Mouse (Mus musculus) kidney, embryonic 14.5 days (tissue): ENCODE results near the gene Thap11. TPM values are rescaled to one million over a fixed set of nuclear protein-coding genes. Genes with fewer than 3 reads are reported as not detected.
A peak's percentile ranks its signal among the peaks of the same experiment; 100 is the strongest.

Experiments used
- ATAC-seq: fragments of 200-750 bp; cut with Nextera tagmentation; 2 replicates; pipeline ENCODE4 v1.8.0; 2017; ENCODE audit warnings: moderate number of reproducible peaks, mild to moderate bottlenecking, moderate TSS enrichment, moderate library complexity; ENCODE audit not compliant: low FRiP score, low TSS enrichment
- H3K27ac ChIP-seq: fragments of 300-500 bp; sonication (generic); 2 replicates; pipeline ENCODE4 v1.5.1; 2014; ENCODE audit warnings: low read depth, mild to moderate bottlenecking, low read length, moderate library complexity, mixed read lengths
- H3K27me3 ChIP-seq: fragments of 300-500 bp; sonication (generic); 2 replicates; pipeline ENCODE4 v1.6.1; 2014; ENCODE audit warnings: mild to moderate bottlenecking, low read length; ENCODE audit not compliant: control insufficient read depth, insufficient read depth
- H3K36me3 ChIP-seq: fragments of 300-500 bp; sonication (generic); 2 replicates; pipeline ENCODE4 v1.6.1; 2014; ENCODE audit warnings: low read length, mixed read lengths; ENCODE audit not compliant: control insufficient read depth, insufficient read depth
- H3K4me1 ChIP-seq: fragments of 300-500 bp; sonication (generic); 2 replicates; pipeline ENCODE4 v1.6.1; 2014; ENCODE audit warnings: low read length, mixed read lengths; ENCODE audit not compliant: control insufficient read depth, insufficient read depth
- H3K4me2 ChIP-seq: fragments of 300-500 bp; sonication (generic); replicated peaks from 2 replicates; pipeline ENCODE4 v1.6.1; 2014; ENCODE audit warnings: low read depth, mild to moderate bottlenecking, low read length
- H3K4me3 ChIP-seq: fragments of 300-500 bp; sonication (generic); 2 replicates; pipeline ENCODE4 v1.5.1; 2014; ENCODE audit warnings: mild to moderate bottlenecking, low read length
- H3K9ac ChIP-seq: fragments of 300-500 bp; sonication (generic); 2 replicates; pipeline ENCODE4 v1.6.1; 2014; ENCODE audit warnings: low read depth, mild to moderate bottlenecking, low read length, moderate library complexity
- H3K9me3 ChIP-seq: fragments of 300-500 bp; sonication (generic); 2 replicates; pipeline ENCODE4 v1.6.1; 2016; ENCODE audit warnings: low read length; ENCODE audit not compliant: control insufficient read depth
- WGBS: fragments of 180-500 bp; shearing (Covaris S2); extraction: QIAGEN DNeasy Blood & Tissue Kit; methylation state at CpG from one replicate; pipeline ENCODE4 v1.1.7; 2014; 5-methylcytosine and 5-hydroxymethylcytosine counted together
- polyA plus RNA-seq: library from polyadenylated mRNA; unstranded; fragments of >200 nt; fragmentation: Nextera tagmentation; extraction: Ambion mirVana; gene quantifications from 2 replicates; pipeline ENCODE4 v1.2.1, GENCODE M21; 2014

The Thap11 gene
- polyA plus RNA-seq, 1 experiment from 2014 or later = 65.0 TPM

- H3K9me3 ChIP-seq = no peaks in the 10 kb centered on the region
- peak within 1 kb of the TSS; percentile 75 for H3K4me3 ChIP-seq
- H3K9ac ChIP-seq = peak within 1 kb of the TSS; percentile 74
- H3K36me3 ChIP-seq = peaks cover 52% of the 10 kb centered on the region
- H3K27ac ChIP-seq = peak within 1 kb of the TSS; percentile 47; the same call in 1 of the 2 replicates
- under 1% methylated on average over 45 of the region's 45 CpGs for WGBS
- H3K4me2 ChIP-seq = peak within 1 kb of the TSS; percentile 79
- H3K27me3 ChIP-seq = no peaks in the 10 kb centered on the region
- peak; percentile 92 for ATAC-seq
- H3K4me1 ChIP-seq = peaks cover 9% of the 10 kb centered on the region; the same call in 1 of the 2 replicates
Measured at GRCm38 (mm10) chr8:105880754-105881520, 26.0 kb downstream of the Thap11 start, which contains the start of gene Edc4. Edc4 (plus strand) TSS chr8:105880881.

GRCm38 (mm10) chr8:105889756-105890465 lies 35.0 kb downstream of the Thap11 start:
- Histone ChIP-seq H3K9me3 (no peaks in the 10 kb centered on the region), H3K4me3 (no peak overlapping the region), H3K27me3 (no peaks in the 10 kb centered on the region), H3K4me1 (no peaks in the 10 kb centered on the region), H3K36me3 (peaks cover 77% of the 10 kb centered on the region), H3K9ac (no peak overlapping the region), H3K4me2 (no peak overlapping the region), H3K27ac (no peak overlapping the region)
- ATAC-seq = no peak
- 94% methylated on average over 12 of the region's 12 CpGs for WGBS

DNA sequence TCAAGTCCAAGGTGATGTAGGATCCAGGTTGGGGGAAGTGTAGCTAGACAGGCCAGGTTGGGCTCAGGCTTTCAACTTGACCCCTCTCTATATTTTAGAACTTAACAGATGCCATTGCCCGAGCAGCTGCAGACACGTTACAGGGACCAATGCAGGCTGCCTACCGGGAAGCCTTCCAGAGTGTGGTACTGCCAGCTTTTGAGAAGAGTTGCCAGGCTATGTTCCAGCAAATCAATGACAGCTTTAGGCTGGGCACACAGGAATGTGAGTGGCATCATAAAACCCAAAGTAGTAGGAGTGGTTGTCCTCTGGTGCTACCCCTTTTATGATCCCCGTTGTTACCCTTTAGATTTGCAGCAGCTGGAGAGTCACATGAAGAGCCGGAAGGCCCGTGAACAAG lies 35.9 kb downstream of the Thap11 start:
- no peak overlapping the region for H3K4me2 ChIP-seq

GRCm38 (mm10) chr8:105892432-105892831 lies 37.5 kb downstream of the Thap11 start:
- H3K4me3 ChIP-seq = no peak overlapping the region
- no peak overlapping the region for H3K9ac ChIP-seq
- no peak overlapping the region for H3K27ac ChIP-seq
- H3K4me2 ChIP-seq = no peak overlapping the region
- H3K4me1 ChIP-seq = no peaks in the 10 kb centered on the region
- no peaks in the 10 kb centered on the region for H3K27me3 ChIP-seq
- 87% methylated on average over 6 of the region's 6 CpGs for WGBS
- H3K36me3 ChIP-seq = peaks cover 52% of the 10 kb centered on the region
- no peaks in the 10 kb centered on the region for H3K9me3 ChIP-seq
- ATAC-seq = no peak

More for the DNA sequence above, 35.9 kb downstream of the Thap11 start:
- Histone ChIP-seq H3K9me3 (no peaks in the 10 kb centered on the region), H3K27me3 (no peaks in the 10 kb centered on the region), H3K27ac (no peak overlapping the region), H3K4me3 (no peak overlapping the region), H3K4me1 (no peaks in the 10 kb centered on the region), H3K9ac (no peak overlapping the region), H3K36me3 (peaks cover 68% of the 10 kb centered on the region)
- ATAC-seq = no peak
- WGBS = 77% methylated on average over 6 of the region's 6 CpGs

DNA sequence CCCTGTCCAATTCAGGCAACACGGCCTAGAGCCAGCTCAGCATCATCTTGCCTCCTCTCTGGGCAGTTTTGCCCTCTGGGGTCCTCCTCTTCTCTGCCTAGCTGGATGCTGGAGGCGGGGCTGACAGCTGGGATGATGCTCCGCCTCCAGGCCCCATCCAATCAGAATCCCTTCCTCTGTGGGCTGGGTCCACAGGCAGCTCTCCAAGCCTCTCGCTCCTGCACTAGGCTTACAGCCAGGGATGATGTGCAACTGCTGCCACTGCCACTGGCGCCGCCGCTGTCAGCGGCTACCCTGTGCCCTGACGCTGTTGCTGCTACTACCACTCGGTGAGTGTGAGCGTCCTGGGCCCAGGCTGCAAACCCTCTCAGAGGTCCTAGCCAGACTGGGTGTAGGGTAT lies 38.4 kb downstream of the Thap11 start, which contains the start of gene Nrn1l:
Nrn1l (plus strand) TSS at position 229 of the 400 bp plus-strand sequence.
- no peaks in the 10 kb centered on the region for H3K4me1 ChIP-seq
- H3K4me2 ChIP-seq = no peak within 1 kb of the TSS
- ATAC-seq = peak; percentile 90
- peaks cover 43% of the 10 kb centered on the region for H3K36me3 ChIP-seq
- no peaks in the 10 kb centered on the region for H3K9me3 ChIP-seq
- H3K27ac ChIP-seq = no peak within 1 kb of the TSS
- 6% methylated on average over 11 of the region's 11 CpGs for WGBS
- no peak within 1 kb of the TSS for H3K4me3 ChIP-seq
- no peaks in the 10 kb centered on the region for H3K27me3 ChIP-seq
- H3K9ac ChIP-seq = no peak within 1 kb of the TSS

- no peak overlapping the region for H3K4me3 ChIP-seq
- no peaks in the 10 kb centered on the region for H3K27me3 ChIP-seq
- H3K36me3 ChIP-seq = no peaks in the 10 kb centered on the region; the same call in 1 of the 2 replicates
- WGBS = 87% methylated on average over 9 of the region's 9 CpGs
- no peak overlapping the region for H3K4me2 ChIP-seq
- H3K9ac ChIP-seq = no peak overlapping the region
- 0 out of 2 replicates have a peak, but pooled peaks cover 3% of the 10 kb centered on the region for H3K4me1 ChIP-seq
- H3K9me3 ChIP-seq = no peaks in the 10 kb centered on the region
- H3K27ac ChIP-seq = no peak overlapping the region
- no peak for ATAC-seq
Measured at GRCm38 (mm10) chr8:105897801-105898480, 43.0 kb downstream of the Thap11 start.

DNA sequence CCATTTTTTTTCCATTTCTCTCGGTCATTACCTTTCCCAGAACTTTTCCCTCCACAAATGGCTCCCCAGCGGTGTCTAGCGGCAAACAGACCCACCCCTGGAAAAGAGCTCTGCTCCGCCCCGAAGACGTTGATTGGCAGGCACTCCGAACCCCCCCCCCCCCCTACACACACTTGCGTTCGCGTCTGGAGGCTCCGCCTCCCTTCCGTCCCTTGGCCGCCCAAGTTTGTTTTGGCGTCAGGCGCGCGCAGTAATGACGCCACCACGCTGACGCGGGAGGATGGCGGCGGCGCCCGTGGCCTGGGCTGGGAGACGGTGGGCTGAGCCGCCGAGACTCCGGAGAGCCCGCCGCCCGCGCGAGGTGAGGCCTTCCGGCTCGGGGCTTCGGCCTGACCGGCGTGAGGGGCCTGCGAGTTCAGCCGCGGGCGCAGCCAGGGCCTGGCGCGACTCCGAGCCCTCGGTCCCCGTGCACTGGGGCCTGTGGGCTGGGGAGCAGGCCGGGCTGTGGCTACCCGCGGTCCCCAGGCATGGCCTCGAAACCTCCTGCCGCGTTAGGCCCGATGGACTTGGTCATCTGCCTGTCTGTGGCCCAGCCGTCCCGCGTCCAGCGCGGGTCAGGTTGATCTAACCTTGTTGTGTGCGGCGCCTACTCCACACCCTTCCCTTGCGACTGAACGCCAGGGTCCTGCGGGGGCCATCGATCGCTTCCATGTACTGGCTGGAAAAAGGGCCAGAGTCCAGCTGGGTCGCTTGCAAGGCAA lies 45.4 kb downstream of the Thap11 start, which contains the start of gene Pskh1:
Pskh1 (plus strand) TSS at position 262 of the 761 bp plus-strand sequence.
- Histone ChIP-seq H3K9me3 (no peaks in the 10 kb centered on the region), H3K4me2 (peak within 1 kb of the TSS; percentile 75), H3K4me1 (0 out of 2 replicates have a peak, but pooled peaks cover 3% of the 10 kb centered on the region), H3K9ac (peak within 1 kb of the TSS; percentile 98), H3K4me3 (peak within 1 kb of the TSS; percentile 95), H3K27ac (peak within 1 kb of the TSS; percentile 88), H3K36me3 (no peaks in the 10 kb centered on the region), H3K27me3 (no peaks in the 10 kb centered on the region)
- peak; percentile 93 for ATAC-seq
- under 1% methylated on average over 61 of the region's 68 CpGs for WGBS

DNA sequence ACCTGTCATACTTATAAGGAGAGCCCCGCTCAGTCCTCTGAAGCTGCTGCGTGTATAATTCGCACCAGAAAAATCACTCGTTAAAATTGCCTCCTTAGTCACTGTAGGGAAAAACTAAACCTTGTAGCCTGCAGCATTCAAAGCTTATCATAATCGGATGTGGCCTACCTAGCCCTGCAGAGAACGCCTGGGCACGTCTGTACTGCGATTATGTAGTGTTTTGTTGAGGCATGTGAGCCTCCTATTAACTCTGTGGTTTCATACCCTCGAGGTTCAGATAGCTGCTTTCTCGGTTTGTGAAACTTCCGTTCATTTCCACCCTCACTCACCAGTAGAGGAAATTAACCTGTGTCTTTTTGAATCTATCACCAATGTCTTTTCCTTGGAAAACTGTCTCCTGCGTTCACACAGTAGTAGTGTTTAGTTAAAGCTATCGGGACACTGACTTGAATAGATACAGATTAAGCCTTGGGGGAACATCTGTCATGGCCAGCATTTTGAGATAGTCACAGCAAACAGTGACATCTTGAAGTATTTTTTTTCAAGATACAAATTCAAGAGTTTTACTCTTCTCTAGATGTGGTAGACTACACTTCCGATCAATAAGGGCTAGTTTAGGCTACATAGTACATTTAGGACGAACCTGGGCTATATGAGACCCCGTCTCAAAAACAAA lies 46.1 kb downstream of the Thap11 start:
- peak overlapping the region; percentile 98 for H3K9ac ChIP-seq
- H3K4me3 ChIP-seq = peak overlapping the region; percentile 95
- no peaks in the 10 kb centered on the region for H3K9me3 ChIP-seq
- H3K36me3 ChIP-seq = no peaks in the 10 kb centered on the region
- WGBS = 33% methylated on average over 16 of the region's 16 CpGs
- H3K27me3 ChIP-seq = no peaks in the 10 kb centered on the region
- H3K27ac ChIP-seq = peak overlapping the region; percentile 88; the same call in 1 of the 2 replicates
- H3K4me1 ChIP-seq = 0 out of 2 replicates have a peak, but pooled peaks cover 3% of the 10 kb centered on the region
- no peak for ATAC-seq
- H3K4me2 ChIP-seq = peak overlapping the region; percentile 75
